ENCODE assay signal across 25 mouse cellular contexts in the genomic region with DNA sequence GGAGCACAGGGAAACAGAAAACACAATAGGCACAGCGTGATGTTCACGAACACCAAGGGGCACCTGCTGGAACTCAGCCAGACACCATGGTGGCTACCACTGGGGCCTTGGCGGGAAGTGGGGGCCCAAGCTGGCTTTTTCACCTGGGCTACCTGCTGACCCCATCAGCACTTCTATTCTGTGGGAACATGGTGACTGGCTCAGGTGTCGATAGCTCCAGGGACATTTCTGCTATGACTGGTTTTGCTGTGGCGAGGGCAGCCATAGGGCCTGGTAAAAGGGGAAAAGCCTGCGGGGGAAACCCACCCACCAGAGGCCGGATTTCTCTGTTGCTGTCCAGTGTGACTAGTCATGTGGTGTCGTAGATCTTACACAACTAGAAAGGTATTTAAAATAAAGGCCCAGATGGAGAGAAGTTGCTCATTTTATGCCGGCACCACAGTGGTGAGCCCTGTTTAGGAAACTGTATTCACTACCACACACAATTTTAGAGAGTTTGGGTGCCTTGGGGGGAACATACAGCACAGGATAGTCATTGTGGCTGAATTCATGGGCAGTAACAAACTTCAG.
"Had no signal": no experiment of that assay in that cellular context is flagged by ENCODE, and none has a peak within 500 bp of the region (broad histone marks: within the 10 kb centered on the region; RNA-seq: fewer than 3 reads in every experiment).

No protein-coding gene starts in this region.

- H3K4me2 ChIP-seq: heart, embryonic 11.5 days; heart, embryonic 13.5 days; heart, embryonic 15.5 days; hindbrain, embryonic 12.5 days; hindbrain, embryonic 14.5 days; kidney, embryonic 15.5 days; limb, embryonic 12.5 days; liver, embryonic 11.5 days; liver, embryonic 13.5 days had no signal

- H3K9me3 ChIP-seq: heart, embryonic 13.5 days; heart, embryonic 15.5 days; hindbrain, embryonic 10.5 days; hindbrain, embryonic 12.5 days; kidney, embryonic 15.5 days; limb, embryonic 10.5 days; limb, embryonic 12.5 days; liver, embryonic 13.5 days had no signal

- H3K36me3 ChIP-seq: heart, embryonic 13.5 days; heart, embryonic 15.5 days; hindbrain, embryonic 10.5 days; hindbrain, embryonic 12.5 days; kidney, embryonic 15.5 days; limb, embryonic 10.5 days; liver, embryonic 13.5 days had no signal

- H3K4me1 ChIP-seq: hindbrain, embryonic 10.5 days; hindbrain, embryonic 12.5 days; liver, embryonic 13.5 days had no signal

- DNase-seq: gastrocnemius, adult 2 months; gastrocnemius, postnatal 10 days; gastrocnemius, postnatal 25 days; heart, adult 2 months; heart, postnatal 4 days; kidney, adult 11 months; kidney, adult 2 months; kidney, adult 9 months; kidney, postnatal 14 days; kidney, postnatal 36 days; liver; liver, embryonic 13.5 days had no signal

- H3K27me3 ChIP-seq: heart, embryonic 13.5 days; heart, embryonic 15.5 days; hindbrain, embryonic 12.5 days; kidney, embryonic 15.5 days; liver, embryonic 13.5 days had no signal

- H3K4me3 ChIP-seq: gastrocnemius, adult 2 months; heart, adult 2 months; heart, embryonic 13.5 days; heart, embryonic 15.5 days; hindbrain, embryonic 10.5 days; hindbrain, embryonic 12.5 days; kidney, embryonic 15.5 days; left cerebral cortex, adult 2 months; limb, embryonic 10.5 days; limb, embryonic 12.5 days; liver, embryonic 13.5 days had no signal

- H3K27ac ChIP-seq: gastrocnemius, adult 2 months; heart, adult 2 months; heart, embryonic 13.5 days; heart, embryonic 15.5 days; hindbrain, embryonic 10.5 days; hindbrain, embryonic 12.5 days; hindbrain, embryonic 14.5 days; hindbrain, postnatal 0 days; kidney, embryonic 15.5 days; kidney, postnatal 0 days; left cerebral cortex, adult 2 months; limb, embryonic 10.5 days; limb, embryonic 12.5 days; liver, embryonic 13.5 days had no signal

- H3K9ac ChIP-seq: heart, embryonic 13.5 days; heart, embryonic 15.5 days; hindbrain, embryonic 12.5 days; hindbrain, embryonic 14.5 days; kidney, embryonic 15.5 days; limb, embryonic 12.5 days; liver, embryonic 13.5 days had no signal
